Mouse (Mus musculus): ENCODE data around the gene Uspl1.
"Not testable (repeated sequence)": the region's sequence is repeated elsewhere in the genome, so short reads cannot be mapped to it uniquely, and the experiment has no call there.

The Uspl1 gene

GRCm38 (mm10) chr5:149184104-149184843, at the start of gene Uspl1, which contains the start of gene Hmgb1:
Gene Uspl1 (plus strand): TSS chr5:149184350.
Gene Hmgb1 (minus strand): TSS chr5:149184489.
- ChIA-PET POLR2A (interaction anchor here (0.6 to 6.3 kb wide), 121 partner anchors 8 to 1241 kb away, joined by 3 to 82 read pairs (median 4); partner anchors contain the start of genes Hsph1 (in 2 of the 4) and Katnal1 (in 1 of the 4)), CTCF (interaction anchor here in 3 of 4 experiments (0.6 to 1.3 kb wide), 8 partner anchors 47 to 751 kb away, joined by 3 to 12 read pairs (median 4); no protein-coding TSS in a partner anchor)

DNA sequence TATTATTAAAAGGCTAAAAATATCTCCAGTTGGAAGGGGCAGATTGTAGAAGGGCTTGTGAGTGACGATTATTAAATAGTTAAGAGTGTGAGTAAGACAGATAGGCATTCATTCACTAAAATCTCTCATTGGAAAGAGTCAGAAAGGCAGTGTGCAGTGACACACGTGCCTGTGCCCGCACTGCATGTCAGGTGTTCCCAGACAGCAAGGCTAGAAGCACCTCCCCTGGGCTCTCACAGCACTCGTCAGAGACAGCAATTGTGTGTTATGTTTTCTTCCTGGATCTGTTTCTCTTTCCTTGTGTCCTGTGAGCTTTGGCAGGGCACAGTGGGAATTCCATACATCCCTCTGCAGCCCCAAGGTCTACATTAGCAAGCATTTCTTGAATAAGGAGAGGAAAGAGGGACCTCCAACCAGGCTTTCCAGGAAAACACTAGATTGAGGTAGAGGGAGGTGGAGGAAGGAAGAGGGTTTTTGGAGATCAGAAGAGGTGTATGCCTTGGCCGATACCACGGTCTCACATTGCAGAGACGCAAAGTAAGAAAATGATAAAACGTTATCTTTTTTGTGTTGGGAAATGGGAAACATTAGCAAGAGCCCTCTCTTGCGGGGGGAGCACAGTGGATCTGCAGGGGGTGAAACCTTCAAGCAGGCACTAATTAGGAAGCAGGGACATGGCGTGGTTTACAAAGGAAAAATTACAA, 49.2 kb upstream of the Uspl1 start:
- ChIA-PET CTCF (no interaction called here), POLR2A (interaction anchor here in 2 of 4 experiments (0.6 to 1.0 kb wide), 3 partner anchors 49 to 502 kb away, joined by 4 to 5 read pairs (median 4); partner anchors contain the start of genes Hmgb1 (in 2 of the 2) and Uspl1 (in 2 of the 2))

- POLR2A ChIA-PET, result interaction anchor here in 1 of 4 experiments (0.6 to 1.5 kb wide), 3 partner anchors 24 to 437 kb away, joined by 3 to 4 read pairs (median 3); partner anchors contain the start of genes Hmgb1 and Uspl1
- CTCF ChIA-PET, result no interaction called here
These were observed 48.4 kb upstream of the Uspl1 start for GRCm38 (mm10) chr5:149135455-149136354.

- CTCF ChIA-PET, result interaction anchor here in 2 of 4 experiments (0.6 kb wide), 2 partner anchors 47 to 1025 kb away, joined by 3 read pairs; partner anchors contain the start of genes Hmgb1 (in 1 of the 2) and Uspl1 (in 1 of the 2)
- POLR2A ChIA-PET, result interaction anchor here in 2 of 4 experiments (0.6 to 1.5 kb wide), 2 partner anchors 25 to 47 kb away, joined by 3 read pairs; partner anchors contain the start of genes Hmgb1 (in 1 of the 2) and Uspl1 (in 1 of the 2)
These were observed 47.2 kb upstream of the Uspl1 start for GRCm38 (mm10) chr5:149136933-149137365.

DNA sequence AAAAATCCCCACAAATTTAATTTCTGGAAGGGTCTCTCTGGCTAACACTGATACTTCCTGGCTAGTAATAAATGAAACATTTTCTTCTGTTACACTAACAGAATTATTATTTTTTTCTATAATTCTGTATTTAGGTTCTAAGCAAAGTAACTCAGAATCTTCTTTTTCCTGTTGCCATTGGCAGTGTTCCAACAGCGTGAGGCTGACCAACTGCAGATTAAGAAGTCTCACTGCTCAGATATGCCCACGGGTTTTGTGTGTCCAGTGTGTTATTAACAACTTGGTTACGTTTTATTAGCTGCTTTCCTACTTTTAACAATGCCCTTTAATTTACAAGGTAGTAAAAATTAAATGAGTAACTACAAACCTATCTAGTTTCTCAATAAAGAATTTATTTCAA, 46.7 kb upstream of the Uspl1 start:
- ChIA-PET CTCF (interaction anchor here in 2 of 4 experiments (0.5 to 0.6 kb wide), 2 partner anchors 47 to 663 kb away, joined by 3 read pairs; partner anchors contain the start of genes Hmgb1 (in 1 of the 2) and Uspl1 (in 1 of the 2)), POLR2A (interaction anchor here in 1 of 4 experiments (0.6 kb wide), 1 partner anchor 46 kb away, joined by 3 read pairs; the partner anchor contains the start of genes Hmgb1 and Uspl1)

DNA sequence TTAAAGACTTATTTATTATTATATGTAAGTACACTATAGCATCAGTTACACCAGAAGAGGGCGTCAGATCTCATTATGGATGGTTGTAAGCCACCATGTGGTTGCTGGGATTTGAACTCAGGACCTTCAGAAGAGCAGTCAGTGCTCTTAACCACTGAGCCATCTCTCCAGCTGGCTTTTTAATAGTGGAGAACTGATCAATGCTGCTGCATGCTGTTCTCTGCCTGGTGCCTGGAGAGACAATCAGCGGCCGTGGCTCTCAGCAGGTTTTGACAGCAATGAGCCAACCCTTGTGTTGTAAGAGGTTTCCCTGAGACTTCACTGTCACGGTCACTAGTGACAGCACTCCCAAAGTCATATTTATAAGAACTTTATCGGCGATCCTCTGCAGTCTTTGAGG, 46.1 kb upstream of the Uspl1 start:
- CTCF ChIA-PET, result interaction anchor here in 2 of 4 experiments (0.5 to 0.6 kb wide), 2 partner anchors 16 to 663 kb away, joined by 3 read pairs; no protein-coding TSS in a partner anchor

GRCm38 (mm10) chr5:149140336-149140735, 43.8 kb upstream of the Uspl1 start:
- POLR2A ChIA-PET, result interaction anchor here in 3 of 4 experiments (0.8 to 2.1 kb wide), 9 partner anchors 10 to 44 kb away, joined by 3 to 7 read pairs (median 4); partner anchors contain the start of genes Uspl1 (in 2 of the 3) and Hmgb1 (in 1 of the 3)
- CTCF ChIA-PET, result interaction anchor here in 1 of 4 experiments (0.6 to 0.7 kb wide), 2 partner anchors 30 to 169 kb away, joined by 3 read pairs; no protein-coding TSS in a partner anchor

More for the DNA sequence above, 46.1 kb upstream of the Uspl1 start:
- POLR2A ChIA-PET, result interaction anchor here in 1 of 4 experiments (0.7 kb wide), 1 partner anchor 178 kb away, joined by 3 read pairs; no protein-coding TSS in a partner anchor

DNA sequence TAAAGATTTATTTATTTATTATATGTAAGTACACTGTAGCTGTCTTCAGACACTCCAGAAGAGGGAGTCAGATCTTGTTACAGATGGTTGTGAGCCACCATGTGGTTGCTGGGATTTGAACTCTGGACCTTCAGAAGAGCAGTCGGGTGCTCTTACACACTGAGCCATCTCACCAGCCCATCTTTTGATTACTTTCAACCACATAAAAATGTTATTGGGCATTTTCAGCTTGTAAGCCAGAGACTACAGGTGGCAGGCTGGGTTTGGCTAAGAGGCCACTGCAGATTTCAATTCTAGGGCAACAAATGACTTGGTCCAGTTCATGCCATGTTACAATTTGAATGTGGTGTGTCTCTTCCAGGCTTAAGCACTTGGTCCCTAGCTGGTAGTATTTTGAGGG, 43.0 kb upstream of the Uspl1 start:
- POLR2A ChIA-PET, result interaction anchor here in 1 of 4 experiments (1.1 to 2.1 kb wide), 4 partner anchors 22 to 43 kb away, joined by 3 to 7 read pairs (median 4); partner anchors contain the start of gene Uspl1
- CTCF ChIA-PET, result not testable (repeated sequence)

- CTCF ChIA-PET, result no interaction called here
- POLR2A ChIA-PET, result interaction anchor here in 3 of 4 experiments (1.0 to 1.6 kb wide), 6 partner anchors 31 to 41 kb away, joined by 3 to 6 read pairs (median 3); partner anchors contain the start of genes Hmgb1 (in 3 of the 3) and Uspl1 (in 3 of the 3)
These were observed 40.3 kb upstream of the Uspl1 start for GRCm38 (mm10) chr5:149143766-149144375.

- ChIA-PET POLR2A (interaction anchor here in 2 of 4 experiments (0.8 to 1.9 kb wide), 4 partner anchors 24 to 37 kb away, joined by 3 to 7 read pairs (median 5); partner anchors contain the start of genes Hmgb1 (in 1 of the 2) and Uspl1 (in 1 of the 2)), CTCF (interaction anchor here in 1 of 4 experiments (1.2 kb wide), 1 partner anchor 12 kb away, joined by 3 read pairs; no protein-coding TSS in a partner anchor)
These were observed 37.5 kb upstream of the Uspl1 start for GRCm38 (mm10) chr5:149146691-149147090.

DNA sequence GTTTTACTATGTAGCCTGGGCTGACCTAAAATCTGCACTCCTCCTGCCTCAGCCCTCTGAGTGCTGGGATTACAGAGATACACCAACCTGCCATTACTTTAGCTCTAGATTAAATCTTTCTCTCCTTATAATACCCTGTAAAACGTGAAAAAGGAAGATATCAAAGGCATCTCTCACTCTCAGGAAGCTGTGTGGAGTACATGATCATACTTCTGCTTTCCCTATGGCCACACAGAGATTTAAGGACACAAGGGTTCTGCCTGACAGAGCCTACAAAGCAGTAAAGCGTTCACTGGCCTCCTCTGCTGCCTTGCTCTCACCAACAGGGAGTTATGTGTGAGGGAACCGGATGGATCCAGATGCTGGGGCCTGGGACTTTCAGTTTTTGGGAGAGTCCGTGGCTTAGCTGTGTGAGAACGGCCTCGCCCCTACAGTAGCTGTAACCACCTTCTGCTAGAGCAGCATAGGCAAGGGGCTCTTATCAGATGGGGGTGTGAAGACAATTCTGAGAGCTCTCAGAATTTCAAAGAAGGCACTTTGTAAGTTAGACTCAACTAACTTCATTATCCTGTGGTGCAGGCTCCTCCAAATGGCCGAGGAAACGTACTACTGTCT, 36.7 kb upstream of the Uspl1 start:
- CTCF ChIA-PET, result interaction anchor here (0.6 to 1.2 kb wide), 5 partner anchors 11 to 593 kb away, joined by 3 to 7 read pairs (median 3); no protein-coding TSS in a partner anchor

DNA sequence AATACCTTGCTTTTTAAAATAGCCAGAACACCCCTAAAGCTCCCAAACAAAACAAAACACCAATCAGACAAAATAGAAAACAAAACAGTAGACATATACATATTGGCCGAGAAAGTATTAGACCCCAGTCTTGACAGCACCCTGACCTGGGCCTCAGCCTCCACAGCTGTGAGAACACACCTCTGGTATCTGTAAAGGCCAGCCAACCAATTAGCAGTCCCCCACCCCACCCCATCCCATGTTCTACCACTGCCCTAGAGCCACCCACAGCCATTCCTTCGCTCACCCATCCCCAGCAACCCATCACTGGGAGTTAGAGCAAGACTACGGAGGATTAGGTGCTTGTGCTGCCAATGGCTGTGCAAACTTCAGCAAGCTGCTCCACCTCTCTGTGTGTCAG, 33.3 kb upstream of the Uspl1 start:
- POLR2A ChIA-PET, result interaction anchor here in 3 of 4 experiments (0.6 to 2.1 kb wide), 6 partner anchors 11 to 39 kb away, joined by 3 to 5 read pairs (median 3); partner anchors contain the start of genes Hmgb1 (in 1 of the 3) and Uspl1 (in 1 of the 3)
- CTCF ChIA-PET, result no interaction called here

More for the DNA sequence above, 36.7 kb upstream of the Uspl1 start:
- POLR2A ChIA-PET, result interaction anchor here in 2 of 4 experiments (1.3 to 1.9 kb wide), 4 partner anchors 24 to 37 kb away, joined by 3 to 7 read pairs (median 5); partner anchors contain the start of genes Hmgb1 (in 1 of the 2) and Uspl1 (in 1 of the 2)

DNA sequence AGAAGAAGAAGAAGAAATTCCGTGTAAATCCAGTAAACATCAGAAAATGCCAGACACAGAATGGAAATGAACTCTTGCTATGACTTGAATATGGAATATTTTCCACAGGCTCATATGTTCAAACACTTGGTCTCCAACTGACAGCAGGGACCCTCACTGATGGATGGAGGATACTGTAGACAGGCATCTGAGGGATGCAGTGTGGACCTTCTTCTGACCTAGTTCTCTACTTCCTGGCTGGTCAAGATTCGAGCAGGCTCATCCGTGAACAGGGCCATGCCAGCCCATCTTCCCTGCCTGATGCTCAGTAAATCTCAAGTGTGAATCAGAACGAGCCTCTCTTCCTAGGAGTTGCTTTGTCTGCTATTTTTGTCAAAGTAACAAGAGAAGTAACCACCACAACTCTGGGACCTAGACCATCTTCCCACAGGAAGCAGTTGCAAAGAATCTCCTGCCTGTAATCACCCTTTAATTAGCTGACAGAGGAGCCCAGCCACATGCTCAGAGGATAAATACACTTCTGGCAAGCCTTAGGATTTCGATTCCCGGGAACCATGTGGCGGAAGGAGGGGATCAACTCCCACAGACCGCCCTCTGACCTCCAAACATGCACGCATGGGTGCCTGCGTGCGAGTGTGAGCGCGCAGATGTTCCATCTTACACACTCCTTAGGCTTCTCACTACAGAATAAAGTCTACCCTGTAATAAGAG, 31.9 kb upstream of the Uspl1 start:
- ChIA-PET POLR2A (interaction anchor here in 2 of 4 experiments (0.6 to 1.6 kb wide), 6 partner anchors 24 to 353 kb away, joined by 3 to 7 read pairs (median 4); partner anchors contain the start of genes Hmgb1 (in 1 of the 2) and Uspl1 (in 1 of the 2)), CTCF (no interaction called here)

- POLR2A ChIA-PET, result interaction anchor here in 2 of 4 experiments (0.6 to 1.6 kb wide), 8 partner anchors 12 to 353 kb away, joined by 3 to 7 read pairs (median 3); partner anchors contain the start of genes Hmgb1 (in 1 of the 2) and Uspl1 (in 1 of the 2)
- CTCF ChIA-PET, result no interaction called here
These were observed 31.4 kb upstream of the Uspl1 start for GRCm38 (mm10) chr5:149152774-149153155.
